Mouse (Mus musculus) embryo, embryonic 9.5 days (tissue): ENCODE measurements around the gene Mri1.

Experiments
- DNase-seq: peaks from one replicate; pipeline ENCODE4 v3.0.0-alpha.2; 2017; ENCODE audit errors: extremely low spot score

Mri1 gene

DNA sequence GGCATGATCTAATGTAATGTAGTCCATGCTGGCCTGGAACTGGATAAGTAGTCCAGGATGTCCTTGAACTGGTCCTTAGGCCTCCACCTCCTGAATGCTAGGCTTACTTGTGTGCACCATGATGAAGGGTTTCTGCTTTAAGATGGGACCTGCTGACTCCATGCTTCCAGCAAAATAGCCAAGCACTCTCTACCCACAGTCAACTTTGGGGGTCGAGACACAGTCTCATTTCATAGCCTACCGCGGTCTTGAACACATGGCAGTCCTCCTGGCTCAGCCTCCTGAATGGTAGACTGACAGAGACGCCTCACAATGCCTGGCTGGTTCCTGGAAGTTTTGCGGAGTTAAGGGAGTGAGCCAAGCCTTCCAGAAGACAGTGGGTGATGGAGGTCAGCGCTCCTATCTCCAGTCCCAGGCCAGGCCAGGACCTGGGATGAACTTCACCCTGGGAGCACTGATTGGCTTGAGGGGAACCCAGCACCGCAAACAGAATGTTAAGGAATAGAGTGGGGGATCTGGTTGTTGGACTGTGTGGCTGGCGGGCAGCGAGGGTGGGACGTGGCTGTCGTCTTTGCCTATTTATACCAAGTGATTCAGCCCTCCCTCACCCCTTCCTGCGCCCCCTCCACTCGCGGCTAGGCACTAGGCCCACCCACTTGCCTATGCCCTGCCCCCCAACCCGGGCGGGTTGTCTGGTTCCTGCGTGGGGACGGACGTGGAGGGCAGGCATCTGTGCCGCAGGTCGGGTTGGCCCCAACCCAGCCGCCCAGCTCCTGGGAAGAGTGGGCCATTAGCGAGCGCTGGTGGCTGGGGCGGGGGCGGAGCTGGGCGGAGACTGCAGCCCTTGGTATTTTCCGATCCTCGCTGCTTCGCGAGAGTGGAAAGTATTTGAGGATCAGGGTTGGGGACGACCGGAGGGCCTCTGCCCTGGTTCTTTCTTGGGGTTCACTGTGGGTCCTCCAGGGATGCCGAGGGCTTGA, 53.9 kb downstream of the Mri1 start:
- DNase-seq = peak; percentile 74

DNA sequence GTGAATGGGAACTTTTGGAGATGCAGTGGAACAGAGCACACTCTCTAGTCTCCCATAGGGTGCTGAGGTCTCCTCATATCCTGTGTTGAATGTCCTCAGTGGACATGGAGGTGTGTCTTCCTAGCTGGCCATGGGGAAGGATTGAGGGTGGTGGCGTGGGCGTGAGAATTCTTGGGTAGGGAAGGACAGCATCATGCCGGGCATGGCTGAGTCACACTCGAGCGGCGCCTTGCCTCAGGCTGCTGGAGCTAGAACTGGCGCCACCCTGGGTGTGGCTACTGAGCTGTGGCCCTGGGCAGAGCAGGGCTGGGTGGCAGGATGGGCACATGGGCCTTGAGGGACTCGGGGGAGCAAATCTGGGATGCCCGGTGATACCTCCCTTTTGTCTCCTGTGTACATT, 54.7 kb downstream of the Mri1 start:
- DNase-seq = no peak

DNA sequence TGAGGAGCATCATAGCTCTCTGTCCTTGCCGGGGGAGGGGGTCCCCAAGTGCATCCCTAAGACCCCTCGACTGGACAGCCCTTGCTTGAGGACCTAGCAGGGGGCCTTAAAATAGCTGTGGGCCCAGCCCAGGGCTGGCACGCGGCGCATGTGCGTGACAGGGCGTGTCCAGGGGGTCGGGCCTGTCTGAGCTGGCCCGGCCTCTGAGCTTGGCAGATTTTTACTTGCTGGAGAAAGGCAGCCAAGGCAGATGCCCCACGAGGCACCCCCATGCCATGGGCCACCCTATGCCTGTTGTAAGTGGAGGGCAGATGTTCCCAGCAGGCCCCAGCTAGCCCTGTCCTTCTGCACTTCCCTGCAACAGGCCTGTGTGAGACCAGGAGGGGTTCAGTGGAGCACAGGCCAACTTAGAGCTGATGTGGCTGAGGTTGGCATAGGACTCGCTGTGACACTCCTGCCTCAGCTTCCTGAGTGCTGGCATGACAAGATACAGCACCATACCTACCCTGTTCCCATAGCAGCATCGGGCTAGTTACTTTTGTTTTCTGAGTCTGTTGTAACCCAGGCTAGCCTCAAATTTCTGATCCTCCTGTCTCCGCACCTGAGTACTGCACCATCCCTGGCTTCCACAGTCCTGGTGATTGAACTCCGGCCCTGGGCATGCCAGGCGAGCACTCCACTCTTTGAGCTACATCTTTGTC, 55.4 kb downstream of the Mri1 start:
- no peak for DNase-seq

DNA sequence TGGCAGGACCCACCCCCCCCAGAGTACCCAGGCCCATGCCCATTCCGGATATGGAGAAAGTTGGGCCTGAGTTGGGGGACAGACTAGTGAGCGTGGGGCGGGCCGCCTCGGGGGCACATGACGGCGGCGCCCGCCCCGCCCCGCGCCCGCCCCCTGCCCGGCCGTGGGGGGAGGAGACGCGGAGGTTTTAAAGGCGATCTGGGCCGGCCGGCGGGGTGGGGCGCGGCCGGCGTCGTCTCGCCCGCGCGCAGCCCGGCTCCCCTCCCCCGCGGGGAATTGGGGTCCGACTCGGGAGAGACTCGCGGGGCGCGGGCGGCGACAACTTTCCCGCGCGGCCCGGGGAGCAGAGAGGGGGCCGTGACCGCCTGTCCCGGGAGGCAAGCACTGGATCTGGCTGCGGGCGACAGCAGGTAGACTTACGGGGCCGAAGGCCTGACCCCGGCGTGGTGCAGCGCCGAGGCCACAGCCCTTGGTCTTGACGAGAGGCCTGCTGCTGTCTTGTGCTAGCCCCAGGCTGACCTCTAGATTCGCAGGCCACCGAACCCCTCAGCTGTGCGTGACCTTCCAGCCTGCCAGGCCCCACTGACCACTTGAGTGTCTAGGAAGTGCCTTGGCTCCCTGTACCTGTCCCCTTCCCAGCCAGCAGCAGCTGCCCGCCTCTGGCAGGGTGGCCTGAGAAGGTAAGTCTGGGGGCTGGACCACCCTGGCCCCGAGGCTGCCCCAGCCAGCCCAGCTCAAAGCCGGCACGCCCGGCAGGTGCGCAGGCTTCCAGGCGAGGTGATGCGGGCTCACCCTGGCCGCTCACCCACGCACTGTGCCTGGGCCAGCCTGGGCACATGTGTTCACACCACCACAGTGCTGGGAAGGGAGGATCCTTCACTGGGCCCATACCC, 56.2 kb downstream of the Mri1 start:
- DNase-seq = peak; percentile 68

DNA sequence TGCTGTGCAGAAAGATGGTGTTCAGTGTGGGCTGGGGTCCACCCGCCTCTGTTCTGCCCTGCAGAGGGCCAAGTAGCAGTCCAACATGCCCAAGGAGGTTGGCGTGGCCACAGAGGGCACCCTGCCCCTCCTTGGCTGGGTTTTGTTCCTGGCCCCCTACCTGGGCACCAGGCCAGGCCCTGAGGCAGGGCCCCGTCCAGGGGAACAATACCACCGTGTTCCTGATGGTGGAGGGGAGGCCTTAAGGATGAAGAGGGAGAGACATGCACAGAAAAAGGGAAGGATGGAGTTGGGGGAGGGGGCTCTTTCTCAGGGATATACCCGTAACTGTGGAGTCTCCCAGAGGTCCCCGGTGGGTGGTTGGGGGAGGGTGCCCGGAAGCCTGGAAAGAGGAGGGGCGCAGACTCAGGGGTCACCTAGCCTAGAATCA, 57.0 kb downstream of the Mri1 start:
- peak; percentile 27 for DNase-seq
